Mouse (Mus musculus): ENCODE data around the gene Malsu1.

The Malsu1 gene

GRCm38 (mm10) chr6:49073304-49074116, at the start of gene Malsu1:
Malsu1 (plus strand) TSS chr6:49073795.
- DNase-seq = peak; percentile 94 to 96

- no peak for DNase-seq
Observed at GRCm38 (mm10) chr6:49025290-49025689, 48.3 kb upstream of the Malsu1 start.

- DNase-seq = no peak
Observed at GRCm38 (mm10) chr6:49026496-49026895, 47.1 kb upstream of the Malsu1 start.

- no peak for DNase-seq
Observed at GRCm38 (mm10) chr6:49028019-49028418, 45.6 kb upstream of the Malsu1 start.

GRCm38 (mm10) chr6:49028708-49029107, 44.9 kb upstream of the Malsu1 start:
- DNase-seq = no peak

GRCm38 (mm10) chr6:49031230-49031629, 42.4 kb upstream of the Malsu1 start:
- no peak for DNase-seq

GRCm38 (mm10) chr6:49032783-49033182, 40.8 kb upstream of the Malsu1 start:
- DNase-seq = no peak

- no peak for DNase-seq
Observed at GRCm38 (mm10) chr6:49036275-49037267, 37.0 kb upstream of the Malsu1 start, which contains the start of gene Gpnmb. Gpnmb (plus strand) TSS chr6:49036546.

GRCm38 (mm10) chr6:49037268-49037662, 36.3 kb upstream of the Malsu1 start:
- no peak for DNase-seq

GRCm38 (mm10) chr6:49039470-49040180, 34.0 kb upstream of the Malsu1 start:
- peak; percentile 64 to 75 for DNase-seq

- no peak for DNase-seq
Observed at GRCm38 (mm10) chr6:49046502-49046901, 27.1 kb upstream of the Malsu1 start.

GRCm38 (mm10) chr6:49046976-49047375, 26.6 kb upstream of the Malsu1 start:
- no peak for DNase-seq

- no peak for DNase-seq
Observed at GRCm38 (mm10) chr6:49047848-49048247, 25.7 kb upstream of the Malsu1 start.

GRCm38 (mm10) chr6:49048395-49048794, 25.2 kb upstream of the Malsu1 start:
- DNase-seq = no peak

- DNase-seq = no peak
Observed at GRCm38 (mm10) chr6:49050677-49051410, 22.8 kb upstream of the Malsu1 start.

- no peak for DNase-seq
Observed at GRCm38 (mm10) chr6:49052191-49052590, 21.4 kb upstream of the Malsu1 start.

GRCm38 (mm10) chr6:49055256-49055733, 18.3 kb upstream of the Malsu1 start:
- no peak for DNase-seq

- no peak for DNase-seq
Observed at GRCm38 (mm10) chr6:49056009-49056408, 17.6 kb upstream of the Malsu1 start.

- DNase-seq = peak; percentile 84
Observed at GRCm38 (mm10) chr6:49057053-49058021, 16.3 kb upstream of the Malsu1 start.

GRCm38 (mm10) chr6:49068361-49068760, 5.2 kb upstream of the Malsu1 start:
- no peak for DNase-seq

- no peak for DNase-seq
Observed at GRCm38 (mm10) chr6:49074117-49074490, 509 bp downstream of the Malsu1 start.
